Mouse (Mus musculus) heart, postnatal 0 days (tissue): ENCODE measurements at regions not wholly inside any gene's neighbourhood (a gene's known extent, or its start where the extent isn't known, plus 50 kb on each side); places are given as distances from the start of the nearest gene placed in this dataset.

ENCODE experiments used
- CTCF ChIP-seq: IDR thresholded peaks from 2 replicates; pipeline ENCODE4 v1.5.1; 2016; ENCODE audit warnings: antibody characterized with exemption, control low read depth, low read depth
- EP300 ChIP-seq: IDR thresholded peaks from 2 replicates; pipeline ENCODE4 v1.6.1; 2016; ENCODE audit warnings: antibody characterized with exemption, low read depth

- TF ChIP-seq CTCF (no peak), EP300 (no peak)
Observed at GRCm38 (mm10) chr12:14253336-14253735, 101.5 kb upstream of the Fam84a start.
